Mouse (Mus musculus) thymus, adult 2 months (tissue): ENCODE results near the gene Stxbp1. TPM values are rescaled to one million over a fixed set of nuclear protein-coding genes. Genes with fewer than 3 reads are reported as not detected.
"Not testable (repeated sequence)": the region's sequence is repeated elsewhere in the genome, so short reads cannot be mapped to it uniquely, and the experiment has no call there.

Source experiments
- DNase-seq: peaks from one replicate; pipeline ENCODE4 v3.0.0; 2021
- H3K27ac ChIP-seq: fragments of 200-500 bp; 2 replicates; pipeline ENCODE4 v1.5.1; 2012; ENCODE audit warnings: low read length, control low read depth; ENCODE audit not compliant: control insufficient read depth, insufficient read depth
- H3K27me3 ChIP-seq: fragments of 200-500 bp; 2 replicates; pipeline ENCODE4 v1.6.1; 2012; ENCODE audit warnings: mild to moderate bottlenecking, low read length, moderate library complexity, mixed read lengths; ENCODE audit not compliant: control insufficient read depth, insufficient read depth
- H3K36me3 ChIP-seq: fragments of 200-500 bp; 2 replicates; pipeline ENCODE4 v1.6.1; 2012; ENCODE audit warnings: mild to moderate bottlenecking, low read length, moderate library complexity; ENCODE audit not compliant: control insufficient read depth, insufficient read depth
- H3K4me1 ChIP-seq: fragments of 200-500 bp; replicated peaks from 2 replicates; pipeline ENCODE4 v1.6.1; 2012; ENCODE audit warnings: low read length; ENCODE audit not compliant: control insufficient read depth, insufficient read depth
- H3K4me3 ChIP-seq: fragments of 200-500 bp; 2 replicates; pipeline ENCODE4 v1.5.1; 2012; ENCODE audit warnings: mild to moderate bottlenecking, low read length, control low read depth, moderate library complexity; ENCODE audit not compliant: control insufficient read depth, insufficient read depth
- CTCF ChIP-seq: fragments of 200-500 bp; IDR thresholded peaks from 2 replicates; pipeline ENCODE4 v1.5.1; 2012; ENCODE audit warnings: mild to moderate bottlenecking, control low read depth, low read length, moderate library complexity, borderline replicate concordance; ENCODE audit not compliant: control insufficient read depth, poor library complexity, insufficient read depth; ENCODE audit errors: extremely low read depth
- POLR2A ChIP-seq: fragments of 200-500 bp; IDR thresholded peaks from 2 replicates; pipeline ENCODE4 v1.6.1; 2012; ENCODE audit warnings: mild to moderate bottlenecking, low read length, control low read depth, moderate library complexity; ENCODE audit not compliant: control insufficient read depth, poor library complexity, insufficient read depth; ENCODE audit errors: extremely low read depth
- WGBS: fragments of 180-500 bp; shearing (Covaris S2); methylation state at CpG from one replicate; pipeline ENCODE4 v1.1.7; 2018; 5-methylcytosine and 5-hydroxymethylcytosine counted together
- polyA plus RNA-seq: library from polyadenylated mRNA; depleted of rRNA; stranded (reverse); fragments of >200 nt; gene quantifications from 2 replicates; pipeline ENCODE4 v1.2.3, GENCODE M21; 2012

The Stxbp1 gene
- polyA plus RNA-seq, 1 experiment = 6.6 TPM

DNA sequence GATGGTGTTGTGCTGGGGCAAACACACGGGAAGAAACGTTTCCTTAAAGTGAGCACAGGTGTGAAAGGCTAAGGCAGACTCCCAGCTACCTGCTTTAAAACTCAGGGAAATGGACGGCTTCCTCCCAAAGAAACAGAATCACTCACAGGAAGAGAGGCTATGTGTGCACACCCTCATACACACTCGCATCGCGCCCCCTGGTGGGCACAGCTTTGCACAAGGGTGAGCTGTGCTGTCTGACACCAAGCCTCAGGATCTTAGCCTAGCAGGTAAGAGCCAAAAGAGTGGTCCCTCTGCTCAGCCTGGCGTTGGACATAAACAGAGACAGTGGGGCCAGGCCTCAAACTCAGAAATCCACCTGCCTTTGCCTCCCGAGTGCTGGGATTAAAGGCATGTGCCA, 7.2 kb upstream of the Stxbp1 start:
- Histone ChIP-seq H3K27ac (no peak overlapping the region), H3K4me1 (no peaks in the 10 kb centered on the region), H3K4me3 (no peak overlapping the region), H3K27me3 (no peaks in the 10 kb centered on the region), H3K36me3 (no peaks in the 10 kb centered on the region)
- DNase-seq = peak; percentile 92
- 5% methylated on average over 8 of the region's 8 CpGs for WGBS
- peak; percentile 93 for TF ChIP-seq CTCF
- no peak for TF ChIP-seq POLR2A

DNA sequence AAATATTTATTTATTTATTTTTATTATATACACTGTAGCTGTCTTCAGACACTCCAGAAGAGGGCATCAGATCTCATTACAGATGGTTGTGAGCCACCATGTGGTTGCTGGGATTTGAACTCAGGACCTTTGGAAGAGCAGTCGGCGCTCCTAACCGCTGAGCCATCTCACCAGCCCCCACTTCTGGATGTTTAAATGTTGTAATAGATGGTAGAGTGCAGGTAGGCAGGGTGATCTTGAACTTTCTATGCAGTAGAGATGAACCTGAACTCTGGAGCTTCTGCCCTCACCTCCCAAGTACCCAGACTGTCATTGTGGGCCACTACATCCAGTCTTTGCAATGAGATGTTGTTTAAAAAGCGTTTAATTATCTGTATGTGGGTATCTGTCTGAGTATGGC, 6.7 kb upstream of the Stxbp1 start:
- 72% methylated on average over 4 of the region's 4 CpGs for WGBS
- not testable (repeated sequence) for H3K4me1 ChIP-seq, H3K27me3 ChIP-seq, H3K27ac ChIP-seq, H3K4me3 ChIP-seq, DNase-seq, H3K36me3 ChIP-seq

DNA sequence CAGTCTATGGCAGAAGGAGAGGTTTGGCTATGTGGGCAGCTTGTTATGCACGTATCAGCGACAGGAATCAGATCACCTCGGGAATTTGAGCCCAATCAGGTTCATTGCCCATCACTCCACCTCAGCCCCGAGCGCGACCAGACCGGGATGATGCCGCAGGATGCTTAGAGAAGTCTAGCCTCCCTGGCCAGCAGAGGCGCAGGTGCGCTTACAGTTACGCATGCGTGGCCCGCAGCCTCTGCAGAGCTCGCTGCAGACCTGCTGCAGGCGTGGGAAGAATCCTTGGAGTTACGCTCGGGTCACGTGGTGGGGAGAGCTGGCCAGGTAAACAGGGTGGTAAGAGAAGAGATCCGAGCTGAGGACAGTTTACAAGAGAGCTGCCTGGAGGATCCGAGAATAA, 5.1 kb upstream of the Stxbp1 start:
- no peaks in the 10 kb centered on the region for H3K27me3 ChIP-seq
- DNase-seq = peak; percentile 63
- H3K4me3 ChIP-seq = no peak overlapping the region
- H3K36me3 ChIP-seq = no peaks in the 10 kb centered on the region
- H3K27ac ChIP-seq = no peak overlapping the region
- no peak for TF ChIP-seq POLR2A
- TF ChIP-seq CTCF = peak; percentile 68; the same call in 1 of the 2 replicates
- no peaks in the 10 kb centered on the region for H3K4me1 ChIP-seq
- WGBS = 12% methylated on average over 20 of the region's 20 CpGs

DNA sequence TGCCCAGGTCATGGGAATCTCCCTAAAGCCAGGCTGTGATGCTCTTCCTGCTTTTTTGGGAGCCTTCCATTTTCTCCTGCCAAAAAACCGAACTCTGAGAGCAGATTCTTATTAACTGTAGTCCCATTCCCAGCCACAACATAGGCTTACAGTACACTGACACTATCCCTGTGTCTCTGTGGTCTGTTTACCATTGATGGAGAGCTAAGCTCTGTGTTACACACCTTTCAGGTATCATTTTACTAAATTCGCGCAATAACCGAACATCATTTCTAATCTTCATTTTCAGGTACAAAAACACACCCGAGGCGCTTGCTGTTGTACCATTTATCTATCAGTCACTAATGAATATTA, 400 bp upstream of the Stxbp1 start:
- H3K4me1 ChIP-seq = peaks cover 8% of the 10 kb centered on the region
- no peak for TF ChIP-seq CTCF
- no peak for TF ChIP-seq POLR2A
- H3K27me3 ChIP-seq = no peaks in the 10 kb centered on the region; the same call in 1 of the 2 replicates
- no peaks in the 10 kb centered on the region for H3K36me3 ChIP-seq
- DNase-seq = no peak
- no peak overlapping the region for H3K27ac ChIP-seq
- 59% methylated on average over 6 of the region's 6 CpGs for WGBS
- no peak overlapping the region for H3K4me3 ChIP-seq

DNA sequence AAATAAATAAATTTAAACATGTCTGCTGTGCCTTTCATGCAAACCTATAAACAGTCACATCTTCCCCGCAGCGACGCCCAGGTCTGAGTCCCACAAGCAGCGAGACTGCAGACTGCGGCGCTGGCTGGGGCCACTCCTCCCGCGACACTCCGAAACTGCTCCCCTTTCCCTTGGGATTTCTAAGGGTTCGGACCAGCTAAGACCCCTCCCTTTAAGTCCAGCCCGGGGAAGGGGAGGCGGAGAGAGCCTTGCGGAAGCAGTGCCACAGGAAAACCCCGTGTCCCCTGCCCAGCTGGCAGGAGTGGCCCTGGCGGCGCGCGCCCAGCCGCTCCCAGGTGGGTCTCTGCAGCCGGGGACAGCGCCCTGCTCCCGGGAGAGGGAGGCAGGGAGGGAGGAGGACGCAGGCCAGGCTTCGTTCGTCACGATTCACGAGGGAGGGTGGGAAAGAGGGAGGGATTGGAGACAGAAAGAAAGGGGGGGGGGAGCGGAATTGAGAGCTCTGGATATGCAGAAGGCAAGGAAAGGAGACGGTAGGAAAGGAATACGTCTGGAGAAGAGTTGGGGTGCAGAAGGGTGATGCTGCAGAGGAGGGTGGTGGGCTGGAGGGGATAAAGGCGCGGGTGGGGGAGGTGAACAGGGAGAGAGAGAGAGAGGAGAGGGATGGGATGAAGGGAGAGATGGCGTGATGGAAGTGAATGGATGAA, 792 bp downstream of the Stxbp1 start:
- Histone ChIP-seq H3K4me1 (peaks cover 8% of the 10 kb centered on the region), H3K27me3 (no peaks in the 10 kb centered on the region; the same call in 1 of the 2 replicates), H3K4me3 (peak overlapping the region; percentile 65), H3K36me3 (no peaks in the 10 kb centered on the region), H3K27ac (no peak overlapping the region)
- DNase-seq = peak; percentile 29
- under 1% methylated on average over 33 of the region's 33 CpGs for WGBS
- no peak for TF ChIP-seq CTCF
- TF ChIP-seq POLR2A = no peak

DNA sequence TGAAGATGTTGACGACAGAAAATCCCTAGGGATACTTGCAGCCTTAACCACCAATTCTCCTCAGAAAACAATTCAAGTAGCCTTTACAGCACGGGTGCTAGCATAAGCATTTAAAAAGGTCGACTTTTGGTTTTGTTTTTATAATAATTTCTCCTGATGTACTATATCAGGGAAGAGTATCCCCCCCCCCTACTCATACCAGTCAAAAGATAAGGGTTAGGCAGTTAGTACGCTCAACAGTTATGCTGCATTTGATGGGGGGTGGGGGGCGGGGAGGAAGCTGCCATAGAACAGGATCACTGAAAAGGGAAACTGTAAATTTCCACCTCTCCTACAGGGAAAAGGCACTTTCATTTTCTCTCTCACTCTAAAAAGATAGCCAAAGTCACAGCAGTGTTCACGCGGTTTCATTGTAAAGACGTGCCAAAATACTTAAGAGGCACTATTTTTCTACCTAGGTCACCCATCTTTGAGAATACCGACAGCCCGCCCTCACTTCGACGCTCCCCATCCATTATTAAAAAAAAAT, 1.4 kb downstream of the Stxbp1 start:
- no peaks in the 10 kb centered on the region; the same call in 1 of the 2 replicates for H3K27me3 ChIP-seq

DNA sequence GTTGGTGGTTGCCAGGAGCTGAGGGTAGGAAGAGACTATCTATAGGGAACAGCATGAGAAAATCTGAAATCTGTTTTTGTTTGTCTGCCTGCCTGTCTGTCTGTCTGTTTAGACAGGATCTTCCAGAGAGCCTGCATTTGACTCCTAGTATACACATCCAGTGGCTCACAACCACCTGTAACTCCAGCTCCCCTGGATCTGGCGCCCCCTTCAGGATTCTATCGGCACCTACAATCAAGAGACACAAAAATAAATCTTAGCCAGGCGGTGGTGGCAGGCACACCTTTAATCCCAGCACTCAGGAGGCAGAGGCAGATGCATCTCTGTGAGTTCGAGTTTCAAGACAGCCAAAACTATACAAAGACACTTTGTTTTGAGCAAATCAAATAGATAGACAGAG, 4.5 kb downstream of the Stxbp1 start:
- Histone ChIP-seq H3K27me3 (no peaks in the 10 kb centered on the region; the same call in 1 of the 2 replicates), H3K4me3 (no peak overlapping the region), H3K36me3 (no peaks in the 10 kb centered on the region), H3K4me1 (peaks cover 8% of the 10 kb centered on the region), H3K27ac (no peak overlapping the region)
- 48% methylated on average over 4 of the region's 4 CpGs for WGBS
- DNase-seq = no peak
- TF ChIP-seq POLR2A (no peak), CTCF (no peak)

More for the DNA sequence above, 1.4 kb downstream of the Stxbp1 start:
- no peak for DNase-seq
- 17% methylated on average over 12 of the region's 12 CpGs for WGBS
- TF ChIP-seq POLR2A (no peak), CTCF (no peak)
- H3K4me1 ChIP-seq = peaks cover 8% of the 10 kb centered on the region
- H3K27ac ChIP-seq = no peak overlapping the region
- H3K36me3 ChIP-seq = no peaks in the 10 kb centered on the region
- H3K4me3 ChIP-seq = no peak overlapping the region; the same call in 1 of the 2 replicates

DNA sequence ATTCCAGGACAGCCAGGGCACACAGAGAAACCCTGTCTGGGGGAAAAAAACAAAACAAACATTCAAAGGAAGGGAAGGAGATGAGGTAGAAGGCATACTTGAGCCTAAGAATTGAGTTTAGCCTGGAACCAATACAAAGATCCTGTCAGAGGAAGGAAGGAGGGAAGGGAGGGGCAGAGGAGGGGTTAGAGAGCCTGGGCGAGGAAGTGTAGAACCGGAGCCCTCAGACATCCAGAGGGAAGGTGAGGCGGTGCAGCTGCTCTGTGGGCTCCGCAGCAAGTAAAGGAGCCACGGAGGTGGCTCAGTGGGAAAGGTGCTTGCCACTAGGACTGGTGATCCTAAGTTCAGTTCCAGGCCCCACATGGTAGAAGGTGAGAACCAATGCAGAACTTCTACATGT, 5.9 kb downstream of the Stxbp1 start:
- TF ChIP-seq POLR2A = no peak
- no peak for TF ChIP-seq CTCF
- no peak for DNase-seq
- no peak overlapping the region for H3K27ac ChIP-seq
- H3K4me1 ChIP-seq = peaks cover 1% of the 10 kb centered on the region
- WGBS = 31% methylated on average over 5 of the region's 5 CpGs
- no peaks in the 10 kb centered on the region; the same call in 1 of the 2 replicates for H3K27me3 ChIP-seq
- H3K36me3 ChIP-seq = no peaks in the 10 kb centered on the region
- H3K4me3 ChIP-seq = no peak overlapping the region
